Mouse (Mus musculus): ENCODE measurements around the gene C130079G13Rik.
"Not testable (repeated sequence)": the region's sequence is repeated elsewhere in the genome, so short reads cannot be mapped to it uniquely, and the experiment has no call there.

Gene C130079G13Rik

GRCm38 (mm10) chr3:59924914-59925313, at the start of gene C130079G13Rik:
Gene C130079G13Rik, plus strand, starts transcription at chr3:59925214.
- DNase-seq (ENCODE audit: low spot score), result no peak

DNA sequence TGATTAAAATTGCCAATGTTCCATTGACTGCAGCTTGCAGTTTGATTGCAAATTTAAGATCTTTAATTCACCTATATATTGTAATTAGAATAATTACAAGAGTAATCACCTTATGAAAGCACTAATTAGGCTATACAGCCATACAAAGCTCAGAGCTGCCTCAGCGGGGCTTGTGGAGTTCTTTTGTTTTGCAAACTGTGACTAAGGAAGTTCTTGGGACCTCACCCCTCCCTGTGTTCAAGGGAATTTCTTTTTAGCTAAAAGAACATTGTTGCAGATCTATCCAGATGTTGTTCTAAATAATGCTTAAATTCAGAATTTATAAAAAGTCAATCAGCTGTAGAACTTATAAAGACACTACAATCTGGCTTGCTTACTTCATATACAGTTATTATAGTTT, 47.4 kb upstream of the C130079G13Rik start:
- not testable (repeated sequence) for DNase-seq (ENCODE audit: low spot score)

- not testable (repeated sequence) for DNase-seq (ENCODE audit: low spot score)
These were observed 45.0 kb upstream of the C130079G13Rik start for GRCm38 (mm10) chr3:59879801-59880554.

DNA sequence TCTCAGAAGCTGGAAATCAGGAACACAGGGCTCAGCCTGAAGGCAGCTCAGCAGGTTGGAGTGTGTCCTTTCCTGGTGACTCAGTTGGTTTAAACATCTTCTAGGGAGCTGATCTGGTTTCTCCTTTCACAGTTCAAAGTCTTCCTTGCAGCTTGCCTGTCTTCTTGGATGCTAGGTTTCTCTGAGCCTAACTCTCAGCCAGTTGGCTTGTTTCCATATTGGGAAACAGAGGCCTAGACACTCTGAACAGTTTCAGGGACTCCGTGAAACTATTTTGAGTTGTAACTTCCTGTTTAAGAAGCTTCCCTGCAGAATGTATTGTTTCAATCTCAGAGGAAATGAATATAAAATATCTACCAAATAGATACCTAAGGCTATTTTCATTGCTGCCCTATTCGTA, 31.7 kb upstream of the C130079G13Rik start:
- DNase-seq (ENCODE audit: low spot score), result no peak

DNA sequence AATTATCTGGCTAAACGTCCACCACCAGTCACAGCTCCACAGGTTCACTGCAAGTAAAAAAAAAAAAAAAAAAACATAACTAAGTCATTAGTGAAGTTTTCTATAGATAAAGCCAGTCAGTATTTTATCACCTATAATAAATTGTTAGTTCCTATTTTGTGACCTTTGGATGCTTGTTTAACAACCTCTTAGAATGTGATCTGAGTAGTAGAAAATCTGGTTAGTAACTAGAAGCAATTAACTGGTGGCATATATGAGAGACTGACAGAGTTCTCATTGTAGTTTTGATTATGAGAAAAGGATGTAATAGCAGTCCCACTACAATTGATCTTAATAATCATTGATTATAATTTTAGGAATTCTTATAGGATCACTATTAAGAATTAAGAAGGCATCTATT, 9.6 kb downstream of the C130079G13Rik start:
- DNase-seq (ENCODE audit: low spot score), result no peak

- DNase-seq (ENCODE audit: low spot score), result no peak
These were observed 22.4 kb downstream of the C130079G13Rik start for GRCm38 (mm10) chr3:59947294-59947950.

DNA sequence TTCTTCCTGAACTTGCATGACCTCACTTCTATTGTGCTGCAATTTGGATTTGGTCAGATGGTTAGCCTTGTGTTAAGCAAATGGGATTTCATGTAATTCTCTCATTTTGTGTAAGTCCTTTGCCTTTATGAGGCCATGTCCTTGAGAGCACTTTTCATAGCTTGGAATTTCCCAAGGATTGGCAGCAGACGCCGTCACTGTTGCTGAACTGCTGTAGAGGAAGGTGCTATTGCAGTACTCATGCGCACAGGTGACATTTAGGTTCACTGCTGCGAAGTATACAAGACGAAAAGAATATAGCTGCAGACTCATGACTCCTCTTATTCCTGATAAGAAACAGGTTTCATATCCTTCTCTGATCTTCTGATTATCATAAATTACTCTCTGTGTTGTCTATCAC, 45.9 kb downstream of the C130079G13Rik start:
- no peak for DNase-seq (ENCODE audit: low spot score)

GRCm38 (mm10) chr3:59974591-59974990, 49.6 kb downstream of the C130079G13Rik start:
- DNase-seq (ENCODE audit: low spot score), result no peak
